Mouse (Mus musculus): ENCODE data around the gene Ostm1. TPM values are rescaled to one million over a fixed set of nuclear protein-coding genes. Genes with fewer than 3 reads are reported as not detected.

Ostm1 gene
- polyA plus RNA-seq, 1 experiment from 2014 or later: 12.1 TPM

DNA sequence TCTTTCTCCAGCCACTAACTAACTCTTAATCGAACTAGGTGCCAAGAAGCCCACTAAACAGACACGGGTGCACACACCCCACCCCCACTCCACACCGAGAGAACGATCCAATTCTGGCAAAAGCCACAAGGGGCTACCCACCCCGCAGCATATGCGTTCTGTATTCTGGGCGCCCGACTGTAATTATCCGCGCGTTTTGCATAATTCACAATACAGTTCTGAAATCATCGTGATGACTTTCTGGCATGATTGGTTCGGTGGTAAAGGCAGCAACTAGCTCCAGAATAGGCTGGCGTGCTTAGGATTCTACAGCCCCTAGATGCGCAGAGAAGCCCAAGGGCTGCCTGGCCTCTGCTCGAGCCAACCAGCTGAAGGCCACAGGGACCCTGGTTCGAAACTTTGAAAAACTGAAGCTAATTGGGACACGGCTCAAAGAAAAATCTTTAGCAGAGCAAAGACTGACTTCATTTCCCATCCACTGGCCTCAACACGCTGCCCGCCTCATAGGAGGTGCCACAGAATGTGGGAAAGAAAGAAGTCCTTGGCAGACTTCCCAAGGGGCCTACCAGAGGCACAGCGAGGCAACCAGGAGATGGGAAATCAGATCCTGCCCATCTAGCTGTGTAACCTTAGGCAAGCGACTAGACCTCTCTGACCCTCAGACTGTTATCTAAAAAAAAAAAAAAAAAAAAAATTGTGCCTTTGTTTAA, 2.1 kb downstream of the Ostm1 start:
- DNase-seq (no peak), ATAC-seq (no peak)
- no peak overlapping the region for H3K27ac ChIP-seq (ENCODE audit: low read depth)
- no peak for TF ChIP-seq EP300 (IDR thresholded peaks at IDR 0.05; ENCODE audit: low read depth)
- H3K4me2 ChIP-seq (ENCODE audit: low read depth, low read length): no peak overlapping the region
- H3K4me3 ChIP-seq (ENCODE audit: low read depth, low read length): no peak overlapping the region
- no peak overlapping the region for H3K9ac ChIP-seq (replicated peaks)
- WGBS (ENCODE audit: insufficient replicate concordance): 9% methylated on average over 22 of the region's 22 CpGs
- no peaks in the 10 kb centered on the region for H3K36me3 ChIP-seq (replicated peaks; ENCODE audit: insufficient read depth, low read length)
- peaks cover 99% of the 10 kb centered on the region for H3K27me3 ChIP-seq (ENCODE audit: insufficient read depth, low read length)
- peaks cover 3% of the 10 kb centered on the region; the same call in 1 of the 2 replicates for H3K4me1 ChIP-seq (ENCODE audit: insufficient read depth)
- no peaks in the 10 kb centered on the region for H3K9me3 ChIP-seq (ENCODE audit: low read length)

DNA sequence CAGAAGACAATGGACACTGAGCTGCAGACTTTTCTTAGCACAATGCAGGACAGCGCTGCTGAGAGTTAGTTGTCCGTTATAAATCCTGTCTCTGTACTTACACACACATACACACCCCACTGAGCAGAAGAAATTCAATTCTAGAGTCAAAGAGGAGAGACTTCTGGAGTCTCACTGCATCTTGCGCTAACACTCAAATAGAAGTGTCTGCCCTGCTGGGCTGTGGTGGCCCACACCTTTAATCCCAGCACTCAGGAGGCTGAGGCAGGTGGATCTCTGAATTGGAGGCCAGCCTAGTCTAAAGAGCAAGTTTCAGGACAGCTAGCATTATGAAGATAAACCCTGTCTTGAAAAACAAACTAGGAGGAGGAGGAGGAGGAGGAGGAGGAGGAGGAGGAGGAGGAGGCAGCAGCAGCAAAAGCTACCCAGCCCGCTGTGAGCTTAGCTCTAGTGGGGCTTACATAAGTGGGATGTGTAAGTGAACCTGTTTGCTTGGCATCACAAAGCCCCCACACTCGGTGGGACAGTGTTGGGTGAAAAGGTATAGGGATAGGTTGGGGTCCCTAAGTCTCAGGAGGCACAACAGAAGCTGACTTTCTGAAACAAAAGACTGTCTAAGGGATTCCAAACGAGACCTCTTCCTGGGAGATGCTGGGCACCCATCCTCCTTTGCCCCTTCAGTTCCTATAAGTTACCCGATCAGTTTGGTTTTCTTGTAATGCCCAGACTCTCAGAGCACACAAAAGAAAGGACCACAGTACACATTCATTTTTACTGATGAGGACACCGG, 4.5 kb downstream of the Ostm1 start:
- ATAC-seq (no peak), DNase-seq (no peak)
- TF ChIP-seq EP300 (IDR thresholded peaks at IDR 0.05; ENCODE audit: low read depth) (no peak), CTCF (IDR thresholded peaks at IDR 0.05; ENCODE audit: low read depth) (no peak)
- Histone ChIP-seq H3K27ac (ENCODE audit: low read depth) (no peak overlapping the region), H3K4me2 (ENCODE audit: low read depth, low read length) (no peak overlapping the region), H3K4me3 (ENCODE audit: low read depth, low read length) (no peak overlapping the region), H3K4me1 (ENCODE audit: insufficient read depth) (no peaks in the 10 kb centered on the region), H3K27me3 (ENCODE audit: insufficient read depth, low read length) (peaks cover 99% of the 10 kb centered on the region), H3K9ac (replicated peaks) (no peak overlapping the region), H3K9me3 (ENCODE audit: low read length) (no peaks in the 10 kb centered on the region), H3K36me3 (replicated peaks; ENCODE audit: insufficient read depth, low read length) (no peaks in the 10 kb centered on the region)
- 6% methylated on average over 8 of the region's 8 CpGs for WGBS (ENCODE audit: insufficient replicate concordance)

DNA sequence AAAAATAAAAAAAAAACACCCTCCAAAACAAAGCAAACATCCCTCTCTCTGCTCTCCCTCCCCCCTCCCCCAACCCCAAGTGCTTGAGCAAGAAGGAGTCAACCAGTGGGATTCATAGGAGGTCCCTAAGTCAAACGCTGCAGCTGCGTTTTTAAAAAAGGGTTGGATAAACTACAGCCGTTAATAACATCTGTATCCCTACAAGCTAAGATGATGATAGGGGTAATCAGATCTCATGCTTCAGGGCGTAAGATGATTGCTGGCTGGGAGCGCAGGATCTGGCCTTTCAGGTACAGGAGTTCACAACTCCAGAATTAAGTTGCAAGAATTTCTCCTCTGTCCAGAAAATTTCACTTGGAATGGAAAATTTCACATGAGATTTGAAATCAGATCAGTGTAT, 5.9 kb downstream of the Ostm1 start:
- ATAC-seq (no peak), DNase-seq (no peak)
- Histone ChIP-seq H3K9me3 (ENCODE audit: low read length) (no peaks in the 10 kb centered on the region), H3K36me3 (replicated peaks; ENCODE audit: insufficient read depth, low read length) (no peaks in the 10 kb centered on the region), H3K9ac (replicated peaks) (no peak overlapping the region), H3K4me3 (ENCODE audit: low read depth, low read length) (no peak overlapping the region), H3K27me3 (ENCODE audit: insufficient read depth, low read length) (peaks cover 99% of the 10 kb centered on the region), H3K4me1 (ENCODE audit: insufficient read depth) (no peaks in the 10 kb centered on the region), H3K4me2 (ENCODE audit: low read depth, low read length) (no peak overlapping the region), H3K27ac (ENCODE audit: low read depth) (no peak overlapping the region)
- no peak for TF ChIP-seq EP300 (IDR thresholded peaks at IDR 0.05; ENCODE audit: low read depth)
- no peak for TF ChIP-seq CTCF (IDR thresholded peaks at IDR 0.05; ENCODE audit: low read depth)
- 9% methylated on average over 5 of the region's 5 CpGs for WGBS (ENCODE audit: insufficient replicate concordance)

DNA sequence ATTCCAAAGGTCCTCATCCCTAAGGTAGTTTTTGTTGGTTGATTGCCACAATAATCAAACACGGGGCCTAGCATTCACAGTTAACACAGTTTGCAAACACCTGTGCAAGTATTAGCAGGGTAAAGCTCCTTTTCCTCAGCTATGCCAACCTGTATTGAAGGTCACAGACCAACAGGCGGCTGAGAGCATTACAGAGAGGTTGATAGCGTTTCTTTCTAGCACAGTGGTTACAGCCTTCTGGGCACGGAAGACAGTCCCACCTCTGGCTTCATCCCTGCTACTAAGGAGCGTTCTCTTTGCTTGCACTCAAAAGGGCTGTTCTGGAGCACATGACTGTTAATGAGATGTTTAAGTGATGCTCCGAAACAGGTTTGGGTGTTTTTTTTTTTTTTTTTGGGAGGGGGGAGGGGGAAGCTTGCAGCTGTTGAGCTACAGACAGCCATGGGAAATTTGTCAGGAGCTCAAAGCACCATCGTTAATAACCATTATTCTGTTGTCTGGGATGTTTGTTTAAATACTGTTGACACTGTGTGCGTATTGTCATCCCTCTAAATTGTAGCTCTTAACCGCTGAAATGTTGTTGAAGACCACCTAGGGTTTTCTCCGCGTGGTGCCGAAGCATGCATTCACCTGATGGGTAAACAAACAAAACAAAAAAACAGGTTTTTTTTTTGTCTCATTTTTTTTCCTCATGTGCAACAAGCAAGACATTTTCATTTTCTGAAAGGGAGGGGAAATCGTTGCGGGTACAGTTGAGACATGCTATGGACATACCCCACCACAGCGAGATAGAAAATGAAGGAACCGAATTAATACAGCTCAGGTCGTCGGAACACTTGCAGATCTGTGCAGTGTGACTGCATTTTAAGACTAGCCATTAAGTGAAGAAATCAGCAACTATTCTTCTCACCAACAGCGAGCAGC, 6.9 kb downstream of the Ostm1 start:
- Histone ChIP-seq H3K4me2 (ENCODE audit: low read depth, low read length) (no peak overlapping the region), H3K4me3 (ENCODE audit: low read depth, low read length) (no peak overlapping the region), H3K36me3 (replicated peaks; ENCODE audit: insufficient read depth, low read length) (no peaks in the 10 kb centered on the region), H3K27me3 (ENCODE audit: insufficient read depth, low read length) (peaks cover 99% of the 10 kb centered on the region), H3K9me3 (ENCODE audit: low read length) (no peaks in the 10 kb centered on the region), H3K9ac (replicated peaks) (no peak overlapping the region), H3K27ac (ENCODE audit: low read depth) (no peak overlapping the region), H3K4me1 (ENCODE audit: insufficient read depth) (no peaks in the 10 kb centered on the region)
- 4% methylated on average over 19 of the region's 19 CpGs for WGBS (ENCODE audit: insufficient replicate concordance)
- TF ChIP-seq EP300 (IDR thresholded peaks at IDR 0.05; ENCODE audit: low read depth) (no peak), CTCF (IDR thresholded peaks at IDR 0.05; ENCODE audit: low read depth) (no peak)
- DNase-seq: no peak
- no peak for ATAC-seq

DNA sequence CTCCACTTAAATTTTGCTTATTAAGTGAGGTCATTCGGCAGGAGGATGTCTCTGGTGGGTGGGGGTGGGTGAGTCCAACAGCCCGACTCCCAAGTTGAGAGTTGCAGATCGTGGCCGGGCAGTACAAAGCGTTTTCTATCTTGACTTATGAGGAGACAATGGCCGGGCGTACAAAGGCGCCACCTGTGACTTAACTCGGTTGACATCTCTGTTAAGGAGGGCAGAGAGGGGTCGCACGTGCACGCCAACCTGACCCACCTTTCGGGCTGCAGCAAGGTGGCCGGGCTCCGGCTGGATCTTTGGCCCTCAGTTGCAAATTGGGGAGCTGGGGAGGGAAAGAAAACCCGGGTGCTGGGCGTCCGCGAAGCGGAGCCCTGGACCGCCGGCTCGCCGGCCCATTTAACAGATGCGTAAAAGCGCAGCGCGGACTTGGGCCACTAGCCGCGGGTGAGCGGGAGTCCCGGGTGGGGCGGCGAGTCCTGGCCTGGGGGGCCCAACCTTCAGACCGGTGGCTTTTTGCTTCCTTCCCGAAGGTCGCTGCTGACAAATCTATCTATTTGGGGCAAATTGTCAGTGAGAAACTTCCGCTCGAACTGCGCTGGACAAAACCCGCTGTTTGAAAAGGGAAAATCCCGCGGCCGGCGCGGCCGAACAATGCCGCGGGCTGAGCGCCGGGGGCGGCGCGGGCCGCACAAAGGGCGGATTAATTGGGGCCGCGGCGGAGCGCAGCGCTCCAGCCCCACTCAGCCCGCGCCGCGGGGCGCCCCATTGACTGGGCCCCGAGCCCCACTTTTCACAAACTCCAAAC, 7.8 kb downstream of the Ostm1 start:
- Histone ChIP-seq H3K36me3 (replicated peaks; ENCODE audit: insufficient read depth, low read length) (no peaks in the 10 kb centered on the region), H3K4me3 (ENCODE audit: low read depth, low read length) (peak overlapping the region; percentile 41), H3K4me1 (ENCODE audit: insufficient read depth) (no peaks in the 10 kb centered on the region), H3K4me2 (ENCODE audit: low read depth, low read length) (peak overlapping the region; percentile 56), H3K9me3 (ENCODE audit: low read length) (no peaks in the 10 kb centered on the region), H3K27ac (ENCODE audit: low read depth) (no peak overlapping the region), H3K9ac (replicated peaks) (no peak overlapping the region), H3K27me3 (ENCODE audit: insufficient read depth, low read length) (peaks cover 96% of the 10 kb centered on the region)
- TF ChIP-seq CTCF (IDR thresholded peaks at IDR 0.05; ENCODE audit: low read depth): no peak
- TF ChIP-seq EP300 (IDR thresholded peaks at IDR 0.05; ENCODE audit: low read depth): no peak
- DNase-seq (no peak), ATAC-seq (no peak)
- WGBS (ENCODE audit: insufficient replicate concordance): 2% methylated on average over 64 of the region's 67 CpGs
